Mouse (Mus musculus) embryonic fibroblast, embryonic 13.5 days (primary cell): Measurements from ENCODE around the gene Ccdc17.

Experiments used
- CTCF ChIP-seq: IDR thresholded peaks from 2 replicates; pipeline ENCODE4 v1.5.1; 2011; ENCODE audit warnings: mild to moderate bottlenecking, control low read depth, low read length, moderate library complexity, borderline replicate concordance; ENCODE audit not compliant: insufficient read depth
- POLR2A ChIP-seq: IDR thresholded peaks from 2 replicates; pipeline ENCODE4 v1.6.1; 2011; ENCODE audit warnings: low read depth, mild to moderate bottlenecking, control low read depth, low read length, moderate library complexity

DNA sequence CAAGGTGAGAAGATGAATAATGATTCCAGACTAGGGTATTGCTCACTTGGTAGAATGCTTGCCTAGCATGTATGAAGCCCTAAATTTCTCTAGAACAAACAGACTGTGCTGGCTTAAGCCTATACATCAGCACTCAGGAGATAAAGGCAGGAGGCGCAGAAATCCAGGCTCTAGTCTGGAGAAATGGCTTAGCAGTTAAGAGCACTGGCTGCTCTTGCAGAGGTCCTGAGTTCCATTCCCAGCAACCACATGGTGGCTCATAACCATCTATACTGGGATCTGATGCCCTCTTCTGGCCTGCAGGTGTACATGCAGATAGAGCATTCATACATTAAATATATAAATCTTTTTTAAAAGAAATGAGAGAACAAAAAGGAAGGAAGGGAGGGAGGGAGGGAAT is 45.6 kb downstream of the Ccdc17 start:
- TF ChIP-seq CTCF: no peak
- no peak for TF ChIP-seq POLR2A
